Mouse (Mus musculus) heart, postnatal 0 days (tissue): ENCODE results near the gene Dnajb3. TPM values are rescaled to one million over a fixed set of nuclear protein-coding genes. Genes with fewer than 3 reads are reported as not detected.

Experiments
- ATAC-seq: fragments of 200-750 bp; cut with Nextera tagmentation; 2 replicates; pipeline ENCODE4 v1.8.0; 2017; ENCODE audit warnings: low read depth, moderate number of reproducible peaks, moderate library complexity; ENCODE audit not compliant: insufficient read depth
- DNase-seq: peaks from one replicate; pipeline ENCODE4 v3.0.0-alpha.2; 2016; ENCODE audit warnings: low spot score
- H3K27ac ChIP-seq: fragments of 300-500 bp; sonication (generic); 2 replicates; pipeline ENCODE4 v1.5.1; 2014; ENCODE audit warnings: low read depth, mild to moderate bottlenecking
- H3K27me3 ChIP-seq: fragments of 300-500 bp; sonication (generic); 2 replicates; pipeline ENCODE4 v1.6.1; 2014; ENCODE audit warnings: low read length, mixed read lengths; ENCODE audit not compliant: control insufficient read depth, insufficient read depth
- H3K36me3 ChIP-seq: fragments of 300-500 bp; sonication (generic); replicated peaks from 2 replicates; pipeline ENCODE4 v1.6.1; 2014; ENCODE audit warnings: low read length, mixed read lengths; ENCODE audit not compliant: control insufficient read depth, insufficient read depth
- H3K4me1 ChIP-seq: fragments of 300-500 bp; sonication (generic); 2 replicates; pipeline ENCODE4 v1.6.1; 2014; ENCODE audit warnings: antibody characterized with exemption; ENCODE audit not compliant: control insufficient read depth, insufficient read depth
- H3K4me2 ChIP-seq: fragments of 300-500 bp; sonication (generic); 2 replicates; pipeline ENCODE4 v1.6.1; 2014; ENCODE audit warnings: low read depth, mild to moderate bottlenecking, low read length, moderate library complexity
- H3K4me3 ChIP-seq: fragments of 300-500 bp; sonication (generic); 2 replicates; pipeline ENCODE4 v1.5.1; 2014; ENCODE audit warnings: low read depth, low read length
- H3K9ac ChIP-seq: fragments of 300-500 bp; sonication (generic); replicated peaks from 2 replicates; pipeline ENCODE4 v1.6.1; 2014; ENCODE audit warnings: low read depth, low read length, mixed read lengths
- H3K9me3 ChIP-seq: fragments of 300-500 bp; sonication (generic); replicated peaks from 2 replicates; pipeline ENCODE4 v1.6.1; 2016; ENCODE audit warnings: low read length; ENCODE audit not compliant: control insufficient read depth
- CTCF ChIP-seq: IDR thresholded peaks from 2 replicates; pipeline ENCODE4 v1.5.1; 2016; ENCODE audit warnings: antibody characterized with exemption, control low read depth, low read depth
- EP300 ChIP-seq: IDR thresholded peaks from 2 replicates; pipeline ENCODE4 v1.6.1; 2016; ENCODE audit warnings: antibody characterized with exemption, low read depth
- WGBS: fragments of 180-500 bp; shearing (Covaris S2); extraction: QIAGEN DNeasy Blood & Tissue Kit; methylation state at CpG from one replicate; pipeline ENCODE4 v1.1.7; 2014; 5-methylcytosine and 5-hydroxymethylcytosine counted together
- polyA plus RNA-seq: library from polyadenylated mRNA; unstranded; fragments of >200 nt; fragmentation: Nextera tagmentation; extraction: Ambion mirVana; gene quantifications from 2 replicates; pipeline ENCODE4 v1.2.1, GENCODE M21; 2015
- total RNA-seq: library from RNA; depleted of rRNA; stranded (reverse); fragments of >200 nt; gene quantifications from 2 replicates; pipeline ENCODE4 v1.2.3, GENCODE M21; 2014; ENCODE audit warnings: low replicate concordance

Gene Dnajb3
- total and polyA plus RNA-seq, 2 experiments from 2014 or later: 0.46 to 2.7 TPM

- no peak overlapping the region for H3K4me3 ChIP-seq
- TF ChIP-seq EP300 (no peak), CTCF (no peak)
- no peaks in the 10 kb centered on the region for H3K27me3 ChIP-seq
- H3K4me2 ChIP-seq: no peak overlapping the region
- no peak overlapping the region for H3K27ac ChIP-seq
- no peak overlapping the region for H3K9ac ChIP-seq
- peaks cover 81% of the 10 kb centered on the region for H3K9me3 ChIP-seq
- WGBS: 51% methylated on average over 4 of the region's 4 CpGs
- no peak for DNase-seq
- no peak for ATAC-seq
- no peaks in the 10 kb centered on the region for H3K36me3 ChIP-seq
- H3K4me1 ChIP-seq: no peaks in the 10 kb centered on the region
Observed at GRCm38 (mm10) chr1:88240579-88240978, 35.0 kb upstream of the Dnajb3 start.

GRCm38 (mm10) chr1:88240072-88240471, 34.5 kb upstream of the Dnajb3 start:
- DNase-seq (no peak), ATAC-seq (no peak)
- Histone ChIP-seq H3K4me1 (no peaks in the 10 kb centered on the region), H3K9me3 (peaks cover 83% of the 10 kb centered on the region), H3K4me3 (no peak overlapping the region), H3K9ac (no peak overlapping the region), H3K36me3 (no peaks in the 10 kb centered on the region), H3K27me3 (no peaks in the 10 kb centered on the region), H3K4me2 (no peak overlapping the region), H3K27ac (no peak overlapping the region)
- WGBS: 64% methylated on average over 5 of the region's 5 CpGs
- TF ChIP-seq EP300: no peak
- no peak for TF ChIP-seq CTCF

GRCm38 (mm10) chr1:88238771-88239170, 33.2 kb upstream of the Dnajb3 start:
- ATAC-seq (no peak), DNase-seq (no peak)
- Histone ChIP-seq H3K36me3 (no peaks in the 10 kb centered on the region), H3K4me3 (no peak overlapping the region), H3K9ac (no peak overlapping the region), H3K27ac (no peak overlapping the region), H3K9me3 (peaks cover 90% of the 10 kb centered on the region), H3K4me1 (no peaks in the 10 kb centered on the region), H3K4me2 (no peak overlapping the region), H3K27me3 (no peaks in the 10 kb centered on the region)
- TF ChIP-seq EP300: no peak
- TF ChIP-seq CTCF: no peak
- WGBS: 64% methylated on average over 6 of the region's 6 CpGs

- Histone ChIP-seq H3K27ac (no peak overlapping the region), H3K9me3 (peaks cover 93% of the 10 kb centered on the region), H3K9ac (no peak overlapping the region), H3K36me3 (no peaks in the 10 kb centered on the region), H3K27me3 (no peaks in the 10 kb centered on the region), H3K4me2 (no peak overlapping the region), H3K4me3 (no peak overlapping the region), H3K4me1 (no peaks in the 10 kb centered on the region)
- TF ChIP-seq EP300: no peak
- no peak for TF ChIP-seq CTCF
- DNase-seq: no peak
- WGBS: 66% methylated on average over 5 of the region's 5 CpGs
- no peak for ATAC-seq
Observed at GRCm38 (mm10) chr1:88237311-88237710, 31.7 kb upstream of the Dnajb3 start.

- no peaks in the 10 kb centered on the region for H3K4me1 ChIP-seq
- H3K4me3 ChIP-seq: no peak overlapping the region
- H3K9me3 ChIP-seq: peaks cover 95% of the 10 kb centered on the region
- no peak overlapping the region for H3K27ac ChIP-seq
- no peak overlapping the region for H3K9ac ChIP-seq
- DNase-seq (no peak), ATAC-seq (no peak)
- H3K4me2 ChIP-seq: no peak overlapping the region
- TF ChIP-seq CTCF (no peak), EP300 (no peak)
- H3K27me3 ChIP-seq: no peaks in the 10 kb centered on the region
- WGBS: 43% methylated on average over 4 of the region's 4 CpGs
- no peaks in the 10 kb centered on the region for H3K36me3 ChIP-seq
Observed at GRCm38 (mm10) chr1:88235894-88236415, 30.4 kb upstream of the Dnajb3 start.

- H3K4me3 ChIP-seq: no peak overlapping the region
- H3K9me3 ChIP-seq: peaks cover 95% of the 10 kb centered on the region
- no peaks in the 10 kb centered on the region for H3K27me3 ChIP-seq
- no peak overlapping the region for H3K4me2 ChIP-seq
- DNase-seq (no peak), ATAC-seq (no peak)
- H3K9ac ChIP-seq: no peak overlapping the region
- TF ChIP-seq EP300 (no peak), CTCF (no peak)
- no peaks in the 10 kb centered on the region for H3K36me3 ChIP-seq
- WGBS: 55% methylated on average over 11 of the region's 11 CpGs
- no peak overlapping the region for H3K27ac ChIP-seq
- no peaks in the 10 kb centered on the region for H3K4me1 ChIP-seq
Observed at GRCm38 (mm10) chr1:88235046-88235893, 29.7 kb upstream of the Dnajb3 start.
